Mouse (Mus musculus): ENCODE data around the gene Trim30d. TPM values are rescaled to one million over a fixed set of nuclear protein-coding genes. Genes with fewer than 3 reads are reported as not detected.

The Trim30d gene
- polyA plus RNA-seq, 1 experiment from 2014 or later = 0.48 TPM

Other genes starting within 250 kb of the Trim30d start
- gene Trim5, start 219.8 kb downstream of the Trim30d start, polyA plus RNA-seq (2015; fragmentation: Nextera tagmentation; extraction: Ambion mirVana) = 0.48 and 0.72 TPM in 2 replicates
- 8.6 and 10.1 TPM in 2 replicates for gene Trim12a, start 192.4 kb downstream of the Trim30d start, polyA plus RNA-seq (2015; fragmentation: Nextera tagmentation; extraction: Ambion mirVana)
- gene Trim34b, start 178.4 kb downstream of the Trim30d start, polyA plus RNA-seq (2015; fragmentation: Nextera tagmentation; extraction: Ambion mirVana) = 0.08 and 0.15 TPM in 2 replicates
- gene Trim12c, start 154.5 kb downstream of the Trim30d start, polyA plus RNA-seq (2015; fragmentation: Nextera tagmentation; extraction: Ambion mirVana) = 2.7 and 3.1 TPM in 2 replicates
- 0.18 TPM in 2 replicates for gene Trim30b, start 138.0 kb downstream of the Trim30d start, polyA plus RNA-seq (2015; fragmentation: Nextera tagmentation; extraction: Ambion mirVana)
- 0.11 and 0.23 TPM in 2 replicates for gene Trim30c, start 107.0 kb downstream of the Trim30d start, polyA plus RNA-seq (2015; fragmentation: Nextera tagmentation; extraction: Ambion mirVana)
- gene Trim30a, start 42.7 kb downstream of the Trim30d start, polyA plus RNA-seq (2015; fragmentation: Nextera tagmentation; extraction: Ambion mirVana) = 0.92 and 1.9 TPM in 2 replicates
- not detected in 2 replicates for gene Olfr651, start 42.3 kb upstream of the Trim30d start, polyA plus RNA-seq (2015; fragmentation: Nextera tagmentation; extraction: Ambion mirVana)
- gene Olfr652, start 53.1 kb upstream of the Trim30d start, polyA plus RNA-seq (2015; fragmentation: Nextera tagmentation; extraction: Ambion mirVana) = not detected in 2 replicates
- not detected in 2 replicates for gene Olfr653, start 69.5 kb upstream of the Trim30d start, polyA plus RNA-seq (2015; fragmentation: Nextera tagmentation; extraction: Ambion mirVana)
- not detected in 2 replicates for gene Olfr654, start 79.2 kb upstream of the Trim30d start, polyA plus RNA-seq (2015; fragmentation: Nextera tagmentation; extraction: Ambion mirVana)
- gene Olfr655, start 93.9 kb upstream of the Trim30d start, polyA plus RNA-seq (2015; fragmentation: Nextera tagmentation; extraction: Ambion mirVana) = not detected in 2 replicates
- not detected in 2 replicates for gene Olfr656, start 106.1 kb upstream of the Trim30d start, polyA plus RNA-seq (2015; fragmentation: Nextera tagmentation; extraction: Ambion mirVana)
- not detected in 2 replicates for gene Olfr657, start 116.9 kb upstream of the Trim30d start, polyA plus RNA-seq (2015; fragmentation: Nextera tagmentation; extraction: Ambion mirVana)
- gene Olfr658, start 139.5 kb upstream of the Trim30d start, polyA plus RNA-seq (2015; fragmentation: Nextera tagmentation; extraction: Ambion mirVana) = not detected in 2 replicates
- not detected in 2 replicates for gene Olfr659, start 158.9 kb upstream of the Trim30d start, polyA plus RNA-seq (2015; fragmentation: Nextera tagmentation; extraction: Ambion mirVana)
- not detected in 2 replicates for gene Olfr661, start 178.7 kb upstream of the Trim30d start, polyA plus RNA-seq (2015; fragmentation: Nextera tagmentation; extraction: Ambion mirVana)

Data from heart, embryonic 15.5 days (tissue).